Mouse (Mus musculus) frontal cortex, adult 2 months (tissue): ENCODE results near the gene Gm45234. TPM values are rescaled to one million over a fixed set of nuclear protein-coding genes. Genes with fewer than 3 reads are reported as not detected.

ENCODE experiments used
- DNase-seq, 2 experiments: peaks; one replicate each; pipeline ENCODE4 v3.0.0; 2022; ENCODE audit warnings: low spot score in 1 of 2; ENCODE audit errors: extremely low spot score in 1 of 2
- polyA plus RNA-seq: library from polyadenylated mRNA; depleted of rRNA; stranded (reverse); fragments of >200 nt; gene quantifications from 2 replicates; pipeline ENCODE4 v1.2.3, GENCODE M21; 2012

The Gm45234 gene
- polyA plus RNA-seq, 1 experiment, result not detected

- DNase-seq, result peak; percentile 89 to 91
Measured at GRCm38 (mm10) chr6:124740888-124741761, 14.7 kb downstream of the Gm45234 start, which contains the start of gene Grcc10. Grcc10 (minus strand) TSS chr6:124741374.

- DNase-seq, result no peak
Measured at GRCm38 (mm10) chr6:124740211-124740887, 15.5 kb downstream of the Gm45234 start.

GRCm38 (mm10) chr6:124739231-124739796 is 16.5 kb downstream of the Gm45234 start:
- DNase-seq, result no peak

- no peak for DNase-seq
Measured at GRCm38 (mm10) chr6:124738511-124739023, 17.3 kb downstream of the Gm45234 start, which contains the start of gene Ptpn6. Ptpn6 (minus strand) TSS chr6:124738714.

- DNase-seq, result peak in 1 of 2 experiments; percentile 58
Measured at GRCm38 (mm10) chr6:124737040-124737439, 18.8 kb downstream of the Gm45234 start.

GRCm38 (mm10) chr6:124734417-124734816 is 21.4 kb downstream of the Gm45234 start:
- no peak for DNase-seq

- no peak for DNase-seq
Measured at GRCm38 (mm10) chr6:124732476-124733370, 23.1 kb downstream of the Gm45234 start.

GRCm38 (mm10) chr6:124731038-124731437 is 24.8 kb downstream of the Gm45234 start:
- DNase-seq, result no peak

GRCm38 (mm10) chr6:124729850-124730705 is 25.7 kb downstream of the Gm45234 start:
- no peak for DNase-seq

GRCm38 (mm10) chr6:124728621-124729020 is 27.2 kb downstream of the Gm45234 start:
- no peak for DNase-seq

GRCm38 (mm10) chr6:124724472-124724871 is 31.3 kb downstream of the Gm45234 start:
- DNase-seq, result no peak

- DNase-seq, result no peak
Measured at GRCm38 (mm10) chr6:124723541-124723940, 32.3 kb downstream of the Gm45234 start.

- no peak for DNase-seq
Measured at GRCm38 (mm10) chr6:124722876-124723473, 32.8 kb downstream of the Gm45234 start.

- no peak for DNase-seq
Measured at GRCm38 (mm10) chr6:124720904-124721303, 34.9 kb downstream of the Gm45234 start.

- DNase-seq, result no peak
Measured at GRCm38 (mm10) chr6:124719354-124719978, 36.4 kb downstream of the Gm45234 start.

- DNase-seq, result no peak
Measured at GRCm38 (mm10) chr6:124718703-124719102, 37.1 kb downstream of the Gm45234 start.

GRCm38 (mm10) chr6:124717968-124718367 is 37.9 kb downstream of the Gm45234 start:
- DNase-seq, result no peak

GRCm38 (mm10) chr6:124716864-124717490 is 38.8 kb downstream of the Gm45234 start:
- no peak for DNase-seq
